Mouse (Mus musculus): ENCODE results near the gene Fam221a. TPM values are rescaled to one million over a fixed set of nuclear protein-coding genes. Genes with fewer than 3 reads are reported as not detected.
A peak's percentile ranks its signal among the peaks of the same experiment; 100 is the strongest.

Fam221a gene
- polyA plus RNA-seq, 1 experiment from 2014 or later, result 3.9 TPM

DNA sequence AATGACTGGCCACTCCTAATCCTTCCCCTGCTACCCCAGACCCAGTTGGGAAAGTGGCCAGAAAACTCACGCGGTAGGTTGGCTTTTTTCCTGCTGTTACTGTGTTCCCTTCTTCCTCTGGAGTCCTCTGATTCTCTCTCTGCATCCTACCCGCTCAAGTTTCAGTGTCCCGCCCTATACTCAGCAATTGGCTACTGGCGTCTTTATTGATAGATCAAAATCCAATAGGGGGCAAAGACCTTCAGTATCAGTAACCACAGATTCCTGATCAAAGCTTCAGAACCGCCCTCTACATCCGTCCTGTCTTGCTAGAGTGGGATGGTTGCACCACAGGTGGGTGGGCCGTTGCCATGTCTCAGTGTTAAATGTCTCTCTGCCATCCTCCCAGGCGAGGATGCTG is 29.0 kb upstream of the Fam221a start:
- H3K4me3 ChIP-seq, result no peak overlapping the region
- no peak overlapping the region for H3K9ac ChIP-seq
- 51% methylated on average over 9 of the region's 9 CpGs for WGBS
- H3K27ac ChIP-seq, result no peak overlapping the region
- H3K4me1 ChIP-seq (replicated peaks), result no peaks in the 10 kb centered on the region
- no peak overlapping the region for H3K4me2 ChIP-seq
- ATAC-seq (replicated peaks; ENCODE audit: insufficient number of reproducible peaks, insufficient read depth, low FRiP score, low read depth), result no peak
- H3K27me3 ChIP-seq, result no peaks in the 10 kb centered on the region
- no peaks in the 10 kb centered on the region for H3K9me3 ChIP-seq (replicated peaks)
- H3K36me3 ChIP-seq, result no peaks in the 10 kb centered on the region

DNA sequence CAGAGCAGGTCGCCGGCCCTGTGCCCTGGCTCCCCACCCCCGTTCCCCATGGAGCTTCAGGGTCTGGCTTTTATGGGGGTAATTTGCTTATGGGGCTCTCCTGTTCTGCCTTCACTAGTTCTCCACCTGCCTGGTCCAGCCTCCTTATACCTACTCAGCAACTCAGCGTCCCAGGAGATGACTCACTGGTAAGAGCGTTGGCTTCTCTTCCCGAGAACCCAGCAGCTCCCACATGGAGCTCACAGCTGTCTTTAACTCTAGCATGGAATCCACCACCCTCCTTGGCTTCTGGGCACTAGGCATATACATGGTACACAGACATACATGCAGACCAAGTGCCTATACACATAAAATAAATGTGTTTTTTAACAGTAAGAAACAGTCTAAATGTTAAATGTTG is 28.4 kb upstream of the Fam221a start:
- H3K27ac ChIP-seq, result no peak overlapping the region
- no peaks in the 10 kb centered on the region for H3K4me1 ChIP-seq (replicated peaks)
- H3K4me2 ChIP-seq, result no peak overlapping the region
- no peaks in the 10 kb centered on the region for H3K36me3 ChIP-seq
- no peaks in the 10 kb centered on the region for H3K9me3 ChIP-seq (replicated peaks)
- H3K27me3 ChIP-seq, result no peaks in the 10 kb centered on the region
- ATAC-seq (replicated peaks; ENCODE audit: insufficient number of reproducible peaks, insufficient read depth, low FRiP score, low read depth), result no peak
- WGBS, result 41% methylated on average over 6 of the region's 6 CpGs
- no peak overlapping the region for H3K4me3 ChIP-seq
- no peak overlapping the region for H3K9ac ChIP-seq

DNA sequence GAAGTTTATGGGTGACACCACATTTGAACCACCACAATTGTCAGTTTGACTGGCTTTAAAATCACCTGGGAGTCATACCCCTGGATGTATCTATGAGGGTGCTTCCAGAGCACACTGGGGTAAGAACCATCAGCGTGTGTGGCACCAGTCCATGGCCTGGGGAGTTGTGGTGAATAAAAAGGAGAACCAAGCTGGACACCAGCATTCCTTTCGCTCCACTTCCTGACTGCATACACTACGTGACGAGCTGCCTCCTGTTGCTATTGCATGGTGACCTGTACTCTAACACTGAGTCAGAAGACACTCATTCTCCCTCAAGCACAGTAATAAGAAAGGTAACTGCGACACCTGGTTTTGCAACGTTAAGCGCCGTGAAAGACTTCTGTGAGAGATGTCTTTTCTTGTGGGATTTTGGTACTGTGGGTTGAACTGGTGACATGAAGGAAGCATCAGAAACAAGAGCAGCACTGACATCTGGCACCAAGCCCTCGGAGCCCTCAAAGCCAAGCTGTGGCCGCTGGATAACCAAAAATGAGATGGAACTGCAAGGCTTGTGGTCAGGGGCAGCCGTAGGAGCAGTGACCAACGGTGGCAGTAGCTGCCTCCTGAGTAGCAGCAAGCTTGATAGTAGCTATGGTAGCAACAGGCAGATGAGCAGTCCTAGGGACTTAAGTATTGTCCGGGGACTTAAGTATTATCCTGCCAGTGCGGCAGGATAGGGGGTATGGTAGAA is 23.6 kb upstream of the Fam221a start:
- H3K27me3 ChIP-seq, result no peaks in the 10 kb centered on the region
- no peak overlapping the region for H3K9ac ChIP-seq
- no peak overlapping the region for H3K4me3 ChIP-seq
- ATAC-seq (replicated peaks; ENCODE audit: insufficient number of reproducible peaks, insufficient read depth, low FRiP score, low read depth), result no peak
- H3K27ac ChIP-seq, result no peak overlapping the region
- H3K4me2 ChIP-seq, result no peak overlapping the region
- H3K36me3 ChIP-seq, result no peaks in the 10 kb centered on the region
- 64% methylated on average over 14 of the region's 14 CpGs for WGBS
- no peaks in the 10 kb centered on the region for H3K4me1 ChIP-seq (replicated peaks)
- H3K9me3 ChIP-seq (replicated peaks), result no peaks in the 10 kb centered on the region

DNA sequence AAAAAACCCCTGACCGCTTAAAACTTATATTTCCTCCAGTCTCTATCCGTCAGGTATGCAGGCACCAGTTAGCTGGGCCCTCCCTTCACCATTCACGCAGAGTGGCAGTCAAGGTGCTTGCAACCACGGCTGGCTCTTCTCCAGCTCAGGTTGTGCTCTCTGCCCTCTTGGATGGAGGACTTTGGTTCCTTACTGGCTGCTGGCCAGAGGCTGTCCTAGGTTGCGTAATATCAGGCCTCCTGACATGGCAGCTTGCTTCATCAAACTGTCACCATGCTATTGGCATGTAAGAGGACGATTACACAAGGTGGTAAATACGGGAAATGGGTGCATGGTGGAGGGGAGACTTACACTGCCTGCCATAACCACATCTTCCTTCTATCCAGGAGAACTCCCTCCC is 17.7 kb upstream of the Fam221a start:
- Histone ChIP-seq H3K27me3 (no peaks in the 10 kb centered on the region), H3K4me2 (no peak overlapping the region), H3K4me3 (no peak overlapping the region), H3K4me1 (replicated peaks) (no peaks in the 10 kb centered on the region), H3K9me3 (replicated peaks) (no peaks in the 10 kb centered on the region), H3K27ac (no peak overlapping the region), H3K9ac (no peak overlapping the region), H3K36me3 (no peaks in the 10 kb centered on the region)
- WGBS, result 86% methylated on average over 7 of the region's 7 CpGs
- no peak for ATAC-seq (replicated peaks; ENCODE audit: insufficient number of reproducible peaks, insufficient read depth, low FRiP score, low read depth)

DNA sequence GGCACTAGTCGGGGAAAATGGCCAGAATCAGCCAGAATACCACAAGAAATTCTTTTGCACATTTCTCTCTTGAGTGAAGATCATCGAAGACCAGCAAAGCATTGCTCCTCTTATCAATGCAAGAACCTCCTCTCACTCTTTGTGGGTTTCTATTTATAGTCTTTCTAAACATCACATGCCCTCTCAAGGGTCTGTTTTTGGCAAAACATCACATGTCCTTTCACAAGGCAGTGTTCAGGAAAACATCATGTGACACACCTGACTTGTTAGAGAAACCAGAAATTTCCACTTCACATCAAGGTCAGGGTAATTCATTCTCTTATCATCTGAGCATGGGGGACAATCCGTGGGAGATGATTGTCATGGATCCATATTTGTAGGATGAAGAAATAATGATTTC is 12.9 kb upstream of the Fam221a start:
- Histone ChIP-seq H3K9me3 (replicated peaks) (no peaks in the 10 kb centered on the region), H3K4me3 (no peak overlapping the region), H3K9ac (no peak overlapping the region), H3K4me2 (no peak overlapping the region), H3K36me3 (no peaks in the 10 kb centered on the region), H3K27me3 (no peaks in the 10 kb centered on the region), H3K27ac (no peak overlapping the region), H3K4me1 (replicated peaks) (no peaks in the 10 kb centered on the region)
- no peak for ATAC-seq (replicated peaks; ENCODE audit: insufficient number of reproducible peaks, insufficient read depth, low FRiP score, low read depth)
- WGBS, result 36% methylated on average over 3 of the region's 3 CpGs

DNA sequence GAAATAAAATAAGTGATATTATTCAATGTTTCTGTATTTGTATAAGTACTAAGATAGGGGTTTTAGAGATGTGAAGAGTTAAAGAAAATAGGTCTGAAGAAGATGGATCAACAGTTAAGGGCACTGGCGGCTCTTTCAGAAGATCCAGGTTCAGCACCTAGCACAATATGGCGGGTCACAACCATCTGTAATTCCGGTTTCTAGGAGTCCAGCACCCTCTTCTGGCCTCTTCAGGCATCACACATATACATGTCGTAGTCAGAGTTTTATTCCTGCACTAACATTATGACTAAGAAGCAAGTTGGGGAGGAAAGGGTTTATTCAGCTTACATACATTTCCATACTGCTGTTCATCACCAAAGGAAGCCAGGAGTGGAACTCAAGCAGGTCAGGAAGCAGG is 12.4 kb upstream of the Fam221a start:
- no peak for ATAC-seq (replicated peaks; ENCODE audit: insufficient number of reproducible peaks, insufficient read depth, low FRiP score, low read depth)

DNA sequence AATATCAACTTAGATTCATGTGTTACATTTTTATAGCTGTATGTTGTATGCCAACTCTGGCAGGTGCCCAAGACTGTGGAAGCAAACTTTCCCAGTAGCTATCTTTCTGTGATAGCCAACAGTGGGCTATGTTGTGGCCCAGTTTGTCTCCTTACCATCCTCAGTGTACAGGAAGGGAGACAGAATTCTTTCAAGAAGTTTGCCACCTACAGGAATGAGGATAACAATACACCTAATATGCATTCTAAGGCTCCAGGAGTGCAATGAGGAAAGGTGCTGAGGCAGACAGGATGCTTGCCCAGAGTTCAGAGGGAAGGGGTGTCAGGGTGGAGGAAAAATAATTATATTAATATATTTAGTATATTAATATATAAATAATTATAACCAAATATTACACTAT is 7.1 kb upstream of the Fam221a start:
- no peak overlapping the region for H3K4me3 ChIP-seq
- H3K27ac ChIP-seq, result no peak overlapping the region
- no peak for ATAC-seq (replicated peaks; ENCODE audit: insufficient number of reproducible peaks, insufficient read depth, low FRiP score, low read depth)
- H3K36me3 ChIP-seq, result no peaks in the 10 kb centered on the region
- H3K4me1 ChIP-seq (replicated peaks), result no peaks in the 10 kb centered on the region
- no peak overlapping the region for H3K9ac ChIP-seq
- no peaks in the 10 kb centered on the region for H3K9me3 ChIP-seq (replicated peaks)
- no peaks in the 10 kb centered on the region for H3K27me3 ChIP-seq
- H3K4me2 ChIP-seq, result no peak overlapping the region

More for the DNA sequence above, 12.4 kb upstream of the Fam221a start:
- no peaks in the 10 kb centered on the region for H3K27me3 ChIP-seq
- no peak overlapping the region for H3K4me2 ChIP-seq
- no peak overlapping the region for H3K9ac ChIP-seq
- 75% methylated on average over 4 of the region's 4 CpGs for WGBS
- H3K9me3 ChIP-seq (replicated peaks), result no peaks in the 10 kb centered on the region
- no peak overlapping the region for H3K4me3 ChIP-seq
- no peaks in the 10 kb centered on the region for H3K36me3 ChIP-seq
- no peaks in the 10 kb centered on the region for H3K4me1 ChIP-seq (replicated peaks)
- no peak overlapping the region for H3K27ac ChIP-seq

DNA sequence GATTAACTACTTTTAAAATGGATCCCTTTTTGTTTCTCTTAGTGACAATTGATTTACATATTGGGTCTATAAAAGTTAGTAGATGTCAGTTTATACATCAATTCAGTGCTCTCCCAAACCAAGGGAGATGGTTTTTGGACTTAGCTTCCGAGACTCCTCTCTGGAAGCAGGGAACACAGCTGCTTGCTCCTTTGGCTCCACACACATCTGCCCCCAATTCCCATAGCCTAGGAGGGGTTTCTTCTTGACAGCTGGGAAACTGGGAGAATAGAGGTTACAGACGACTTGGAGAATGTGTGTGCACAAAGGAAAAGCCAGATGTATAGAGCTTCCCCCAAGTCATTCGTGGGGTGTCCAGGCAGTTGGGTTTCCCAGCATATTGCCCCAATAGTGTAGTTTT is 673 bp downstream of the Fam221a start:
- Histone ChIP-seq H3K9me3 (replicated peaks) (no peaks in the 10 kb centered on the region), H3K27me3 (no peaks in the 10 kb centered on the region), H3K4me2 (peak overlapping the region; percentile 82), H3K36me3 (no peaks in the 10 kb centered on the region), H3K4me1 (replicated peaks) (peaks cover 11% of the 10 kb centered on the region), H3K27ac (no peak overlapping the region), H3K4me3 (peak overlapping the region; percentile 59), H3K9ac (peak overlapping the region; percentile 58)
- WGBS, result 50% methylated on average over 3 of the region's 3 CpGs
- ATAC-seq (replicated peaks; ENCODE audit: insufficient number of reproducible peaks, insufficient read depth, low FRiP score, low read depth), result no peak

DNA sequence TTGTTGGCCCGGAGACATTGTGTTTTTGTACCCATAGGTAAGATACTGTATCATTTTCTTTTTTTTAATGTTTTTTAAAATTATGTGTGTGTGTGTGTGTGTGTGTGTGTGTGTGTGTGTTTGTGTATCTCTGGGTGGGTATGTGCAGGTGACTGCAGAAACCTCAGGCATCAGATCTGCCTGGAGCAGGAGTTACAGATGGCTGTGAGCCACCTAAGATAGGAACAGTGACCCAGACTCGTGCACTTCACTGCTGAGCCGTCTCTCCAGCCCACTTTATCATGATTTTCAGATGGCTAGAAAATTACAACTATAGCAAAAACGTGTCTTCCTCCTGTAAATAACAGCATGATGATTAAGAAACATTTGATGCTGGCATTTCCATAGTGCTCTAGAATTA is 5.2 kb downstream of the Fam221a start:
- no peak overlapping the region for H3K4me2 ChIP-seq
- no peaks in the 10 kb centered on the region for H3K27me3 ChIP-seq
- no peak overlapping the region for H3K9ac ChIP-seq
- no peak overlapping the region for H3K4me3 ChIP-seq
- H3K36me3 ChIP-seq, result no peaks in the 10 kb centered on the region
- ATAC-seq (replicated peaks; ENCODE audit: insufficient number of reproducible peaks, insufficient read depth, low FRiP score, low read depth), result no peak
- no peak overlapping the region for H3K27ac ChIP-seq
- no peaks in the 10 kb centered on the region for H3K9me3 ChIP-seq (replicated peaks)
- WGBS, result 74% methylated on average over 4 of the region's 4 CpGs
- H3K4me1 ChIP-seq (replicated peaks), result peaks cover 7% of the 10 kb centered on the region

DNA sequence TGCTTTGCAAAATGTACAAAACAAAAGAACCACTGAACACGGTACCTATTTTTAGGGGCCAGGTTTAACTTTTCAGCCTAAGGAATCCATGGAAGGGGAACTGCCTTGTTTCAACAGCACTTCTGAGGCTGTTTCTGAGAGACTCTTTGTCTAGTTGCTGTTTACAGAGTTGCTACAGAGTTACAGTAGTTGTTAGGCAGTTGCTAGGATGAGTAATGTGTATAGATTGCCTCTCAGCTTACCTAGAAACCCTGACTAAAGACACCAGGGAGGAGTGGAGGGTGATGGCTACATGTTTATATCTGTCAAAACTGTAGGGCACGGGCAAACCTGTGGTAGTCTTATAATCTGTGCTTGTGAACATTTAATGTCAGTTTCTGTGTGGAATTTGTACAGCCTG is 6.4 kb downstream of the Fam221a start:
- Histone ChIP-seq H3K9ac (no peak overlapping the region), H3K9me3 (replicated peaks) (no peaks in the 10 kb centered on the region), H3K4me3 (no peak overlapping the region), H3K4me2 (no peak overlapping the region), H3K27ac (no peak overlapping the region), H3K27me3 (no peaks in the 10 kb centered on the region), H3K4me1 (replicated peaks) (no peaks in the 10 kb centered on the region), H3K36me3 (no peaks in the 10 kb centered on the region)
- WGBS, result 60% methylated on average over 2 of the region's 2 CpGs
- no peak for ATAC-seq (replicated peaks; ENCODE audit: insufficient number of reproducible peaks, insufficient read depth, low FRiP score, low read depth)

DNA sequence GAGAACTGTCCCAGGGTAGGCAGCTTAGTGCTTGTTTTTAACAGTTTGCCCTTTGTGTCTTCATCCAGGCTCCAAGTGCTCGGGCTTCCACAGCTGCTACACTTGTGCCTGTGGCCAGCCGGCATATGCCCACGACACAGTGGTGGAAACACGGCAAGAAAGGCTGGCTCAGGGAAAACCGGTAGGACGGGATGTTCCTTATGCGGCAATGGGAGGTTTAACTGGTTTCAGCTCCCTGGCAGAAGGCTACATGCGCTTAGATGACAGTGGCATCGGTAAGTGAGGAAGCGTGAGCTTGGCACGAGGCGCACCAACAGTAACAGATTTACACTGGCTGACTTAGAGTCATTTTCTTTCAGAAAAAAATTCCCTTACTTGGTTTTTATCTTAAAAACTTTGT is 10.8 kb downstream of the Fam221a start:
- H3K27ac ChIP-seq, result no peak overlapping the region
- H3K4me2 ChIP-seq, result no peak overlapping the region
- 47% methylated on average over 12 of the region's 12 CpGs for WGBS
- H3K9ac ChIP-seq, result no peak overlapping the region
- H3K4me1 ChIP-seq (replicated peaks), result no peaks in the 10 kb centered on the region
- no peak for ATAC-seq (replicated peaks; ENCODE audit: insufficient number of reproducible peaks, insufficient read depth, low FRiP score, low read depth)
- H3K36me3 ChIP-seq, result no peaks in the 10 kb centered on the region
- H3K4me3 ChIP-seq, result no peak overlapping the region
- no peaks in the 10 kb centered on the region for H3K27me3 ChIP-seq
- no peaks in the 10 kb centered on the region for H3K9me3 ChIP-seq (replicated peaks)

DNA sequence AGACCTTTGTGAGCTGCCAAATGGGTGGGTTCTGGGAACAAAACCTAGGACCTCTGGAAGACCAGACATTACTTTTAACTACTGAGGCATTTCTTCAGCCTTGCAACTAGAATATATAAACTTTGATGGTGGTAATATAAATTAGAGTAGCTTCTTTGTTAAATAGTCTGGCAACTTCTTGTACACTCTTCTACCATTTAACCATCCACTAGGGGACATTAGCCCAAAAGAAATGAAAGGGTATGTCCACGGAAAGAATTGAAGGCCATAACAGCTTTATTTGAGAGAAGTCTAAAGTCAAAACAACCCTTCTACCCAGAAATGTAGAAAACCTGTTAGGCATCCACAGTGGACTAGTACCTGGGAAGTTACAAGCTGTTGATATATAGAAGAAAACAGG is 26.7 kb downstream of the Fam221a start:
- no peak for ATAC-seq (replicated peaks; ENCODE audit: insufficient number of reproducible peaks, insufficient read depth, low FRiP score, low read depth)
- 69% methylated on average over 1 of the region's 1 CpGs for WGBS
- no peaks in the 10 kb centered on the region for H3K9me3 ChIP-seq (replicated peaks)
- H3K9ac ChIP-seq, result no peak overlapping the region
- H3K36me3 ChIP-seq, result no peaks in the 10 kb centered on the region
- no peak overlapping the region for H3K4me2 ChIP-seq
- H3K4me1 ChIP-seq (replicated peaks), result no peaks in the 10 kb centered on the region
- no peak overlapping the region for H3K4me3 ChIP-seq
- no peak overlapping the region for H3K27ac ChIP-seq
- H3K27me3 ChIP-seq, result no peaks in the 10 kb centered on the region
